Mouse (Mus musculus): ENCODE measurements around the gene Ttyh2. TPM values are rescaled to one million over a fixed set of nuclear protein-coding genes. Genes with fewer than 3 reads are reported as not detected.

Gene Ttyh2
- total and polyA plus RNA-seq, 3 experiments: 0.38 to 2.9 (median 0.74) TPM

DNA sequence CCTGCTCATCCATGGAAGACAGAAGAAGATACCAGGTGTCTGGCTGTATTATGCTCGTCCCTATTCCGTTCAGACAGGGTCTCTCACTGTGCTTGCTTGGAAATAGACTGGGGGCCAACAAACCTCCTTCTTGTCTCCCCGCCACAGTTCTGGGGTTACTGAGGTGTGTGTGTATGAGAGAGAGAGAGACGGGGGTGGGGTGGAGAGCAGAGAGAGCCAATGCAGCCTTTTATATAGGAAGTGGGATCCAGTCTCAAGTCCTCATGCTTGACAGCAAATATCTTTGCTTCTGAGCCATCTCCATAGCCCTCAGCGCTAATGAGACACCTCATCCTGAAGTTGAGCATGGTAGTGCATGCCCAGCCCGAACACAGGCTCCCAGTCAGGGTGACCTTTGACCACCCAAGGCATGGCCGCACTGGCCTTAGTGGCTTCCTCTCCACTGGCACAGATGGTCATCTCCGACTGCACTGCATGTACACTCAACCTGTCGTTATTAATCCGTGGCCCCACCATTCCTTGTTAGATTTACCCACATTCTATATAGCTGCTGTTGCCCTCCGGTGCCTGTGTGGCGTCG lies 7.2 kb downstream of the Ttyh2 start:
- peaks cover 11% of the 10 kb centered on the region for H3K9me3 ChIP-seq (replicated peaks)
- H3K27me3 ChIP-seq (ENCODE audit: insufficient read depth, low read length): peaks cover 5% of the 10 kb centered on the region; the same call in 1 of the 2 replicates
- H3K4me3 ChIP-seq (ENCODE audit: low read depth, low read length): no peak overlapping the region
- H3K4me1 ChIP-seq (ENCODE audit: insufficient read depth, low read depth, low read length): peaks cover 9% of the 10 kb centered on the region; the same call in 1 of the 2 replicates
- no peak for TF ChIP-seq POLR2AphosphoS5 (IDR thresholded peaks at IDR 0.05; ENCODE audit: insufficient replicate concordance, low read depth, low read length)
- TF ChIP-seq TAL1 (conservative IDR thresholded peaks at IDR 0.05; ENCODE audit: low read depth, low read length): no peak
- TF ChIP-seq GATA2 (IDR thresholded peaks at IDR 0.05; ENCODE audit: borderline replicate concordance, low read depth, low read length): no peak
- no peak for TF ChIP-seq CTCF (IDR thresholded peaks at IDR 0.05; ENCODE audit: low read depth, low read length)
- TF ChIP-seq GATA1 (IDR thresholded peaks at IDR 0.05; ENCODE audit: borderline replicate concordance, low read length): no peak
- H3K36me3 ChIP-seq (replicated peaks): no peaks in the 10 kb centered on the region
- no peak for DNase-seq (ENCODE audit: low spot score)
- ATAC-seq (ENCODE audit: extremely low read depth, insufficient number of reproducible peaks, low FRiP score, poor library complexity, severe bottlenecking): no peak

DNA sequence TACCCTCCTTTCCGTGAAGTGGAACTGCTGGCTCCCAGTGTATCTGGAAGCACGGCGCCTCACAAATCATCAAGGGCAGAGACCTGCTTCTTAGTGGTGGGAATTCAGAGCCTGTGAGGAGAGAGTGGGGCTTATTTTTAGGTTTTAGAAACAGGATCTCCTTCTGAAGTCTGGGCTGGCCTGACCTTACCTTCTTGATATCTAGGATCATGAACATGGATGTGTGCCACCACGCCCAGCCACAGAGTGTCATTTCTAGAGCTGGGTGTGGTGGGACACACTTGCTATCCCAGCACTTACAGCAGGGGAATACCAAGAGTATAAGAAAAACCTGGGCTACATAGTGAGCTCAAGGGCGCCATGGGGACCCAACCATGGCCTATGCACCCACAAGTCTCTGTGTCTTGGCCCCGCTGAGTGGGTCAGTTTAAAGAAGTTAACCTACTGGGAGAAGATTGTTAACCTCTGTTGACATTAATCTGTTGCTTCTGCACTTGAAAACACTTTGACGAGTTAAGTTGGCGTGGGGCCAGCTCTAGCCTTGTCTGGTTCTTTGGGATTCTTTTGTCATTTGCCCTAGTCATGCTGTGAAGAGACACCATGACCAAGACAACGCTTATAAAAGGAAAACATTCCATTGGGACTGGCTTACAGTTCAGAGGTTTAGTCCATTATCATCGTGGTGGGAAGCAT lies 7.9 kb downstream of the Ttyh2 start:
- ATAC-seq (ENCODE audit: extremely low read depth, insufficient number of reproducible peaks, low FRiP score, poor library complexity, severe bottlenecking): no peak
- DNase-seq (ENCODE audit: low spot score): no peak
- no peak for TF ChIP-seq GATA2 (IDR thresholded peaks at IDR 0.05; ENCODE audit: borderline replicate concordance, low read depth, low read length)
- TF ChIP-seq GATA1 (IDR thresholded peaks at IDR 0.05; ENCODE audit: borderline replicate concordance, low read length): no peak
- no peak for TF ChIP-seq POLR2AphosphoS5 (IDR thresholded peaks at IDR 0.05; ENCODE audit: insufficient replicate concordance, low read depth, low read length)
- peaks cover 16% of the 10 kb centered on the region for H3K9me3 ChIP-seq (replicated peaks)
- peaks cover 9% of the 10 kb centered on the region; the same call in 1 of the 2 replicates for H3K4me1 ChIP-seq (ENCODE audit: insufficient read depth, low read depth, low read length)
- no peak overlapping the region for H3K4me3 ChIP-seq (ENCODE audit: low read depth, low read length)
- H3K36me3 ChIP-seq (replicated peaks): no peaks in the 10 kb centered on the region
- peaks cover 3% of the 10 kb centered on the region; the same call in 1 of the 2 replicates for H3K27me3 ChIP-seq (ENCODE audit: insufficient read depth, low read length)

DNA sequence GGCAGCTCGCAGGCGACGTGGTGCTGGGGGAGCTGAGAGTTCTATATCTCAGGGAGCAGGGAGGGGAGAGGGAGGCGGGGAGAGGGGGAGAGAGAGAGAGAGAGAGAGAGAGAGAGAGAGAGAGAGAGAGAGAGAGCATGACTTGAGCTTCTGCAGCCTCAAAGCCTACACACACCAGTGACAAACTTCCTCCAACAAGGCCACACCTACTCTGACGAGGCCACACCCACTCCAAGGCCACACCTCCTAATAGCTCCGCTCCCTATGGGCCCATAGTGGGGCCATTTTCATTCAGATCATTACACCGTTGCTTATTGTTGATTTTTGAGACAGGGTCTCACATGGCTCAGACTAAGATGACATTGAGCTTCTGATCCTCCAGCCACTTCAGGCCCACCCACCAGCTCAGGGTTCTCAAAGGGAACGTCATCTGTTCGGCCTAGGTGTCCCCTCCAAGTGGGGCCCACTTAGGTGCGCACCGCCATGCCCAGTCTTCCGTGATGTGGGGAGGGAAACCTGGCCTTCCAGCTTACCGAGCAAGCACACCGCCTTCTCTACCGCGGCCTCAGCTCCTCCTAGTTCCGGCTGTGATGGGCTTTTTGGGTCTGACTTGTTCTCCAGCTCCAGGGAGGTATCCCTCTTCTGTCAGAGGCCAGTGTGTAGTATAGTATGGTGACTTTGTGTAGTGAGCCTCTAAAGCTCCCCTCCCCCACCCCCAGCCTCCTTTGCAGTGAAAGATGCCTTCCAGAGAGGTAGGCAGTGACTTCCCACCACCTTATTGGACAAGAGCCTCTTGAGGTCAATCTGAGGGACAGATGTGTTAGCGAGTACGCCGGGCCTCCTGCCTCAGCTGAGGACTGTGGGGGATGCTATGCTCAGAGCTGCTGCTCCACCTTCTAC lies 8.7 kb downstream of the Ttyh2 start:
- no peak for TF ChIP-seq GATA1 (IDR thresholded peaks at IDR 0.05; ENCODE audit: borderline replicate concordance, low read length)

DNA sequence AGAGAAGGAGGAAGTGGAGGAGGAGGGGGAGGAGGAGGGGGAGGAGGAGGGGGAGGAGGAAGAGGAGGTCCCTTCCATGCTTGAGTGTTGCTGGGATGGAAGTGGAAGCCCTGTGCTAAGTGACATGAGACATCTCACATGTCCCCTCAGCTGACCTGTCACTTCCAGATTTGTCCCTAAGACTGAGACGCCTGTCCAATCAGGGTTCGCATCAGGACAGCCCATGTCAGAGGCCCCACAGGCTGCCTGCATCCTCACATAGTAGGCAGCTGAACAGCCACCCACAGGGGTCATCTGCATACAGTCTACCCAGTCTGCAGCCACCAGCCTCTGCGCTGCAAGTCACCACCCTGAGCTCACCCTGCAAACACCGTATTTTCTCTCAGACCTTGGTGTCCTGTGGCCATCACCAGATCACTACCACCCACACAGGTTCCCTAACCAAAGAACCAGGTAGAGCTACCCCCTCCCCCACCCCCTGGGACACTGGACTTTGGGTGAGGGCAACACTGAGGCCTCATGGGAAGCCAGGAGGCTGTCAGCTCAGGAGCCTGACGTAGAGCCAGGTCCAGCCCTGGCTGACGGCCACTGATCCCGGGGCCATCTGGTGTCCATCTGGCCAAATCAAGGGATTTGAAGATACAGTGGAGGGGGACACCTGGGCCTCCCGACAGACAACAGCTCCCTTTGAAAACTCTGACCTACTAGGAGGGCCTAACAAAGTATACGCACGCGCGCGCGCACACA lies 9.6 kb downstream of the Ttyh2 start:
- ATAC-seq (ENCODE audit: extremely low read depth, insufficient number of reproducible peaks, low FRiP score, poor library complexity, severe bottlenecking) (no peak), DNase-seq (ENCODE audit: low spot score) (no peak)
- TF ChIP-seq GATA2 (IDR thresholded peaks at IDR 0.05; ENCODE audit: borderline replicate concordance, low read depth, low read length) (no peak), TAL1 (conservative IDR thresholded peaks at IDR 0.05; ENCODE audit: low read depth, low read length) (no peak), POLR2AphosphoS5 (IDR thresholded peaks at IDR 0.05; ENCODE audit: insufficient replicate concordance, low read depth, low read length) (no peak), CTCF (IDR thresholded peaks at IDR 0.05; ENCODE audit: low read depth, low read length) (no peak), GATA1 (IDR thresholded peaks at IDR 0.05; ENCODE audit: borderline replicate concordance, low read length) (no peak)
- Histone ChIP-seq H3K36me3 (replicated peaks) (no peaks in the 10 kb centered on the region), H3K4me3 (ENCODE audit: low read depth, low read length) (no peak overlapping the region), H3K4me1 (ENCODE audit: insufficient read depth, low read depth, low read length) (peaks cover 9% of the 10 kb centered on the region; the same call in 1 of the 2 replicates), H3K27me3 (ENCODE audit: insufficient read depth, low read length) (no peaks in the 10 kb centered on the region; the same call in 1 of the 2 replicates), H3K9me3 (replicated peaks) (peaks cover 16% of the 10 kb centered on the region)

More for the DNA sequence above, 8.7 kb downstream of the Ttyh2 start:
- Histone ChIP-seq H3K27me3 (ENCODE audit: insufficient read depth, low read length) (peaks cover 3% of the 10 kb centered on the region; the same call in 1 of the 2 replicates), H3K4me3 (ENCODE audit: low read depth, low read length) (peak overlapping the region; percentile 2; the same call in 1 of the 2 replicates), H3K9me3 (replicated peaks) (peaks cover 16% of the 10 kb centered on the region), H3K36me3 (replicated peaks) (no peaks in the 10 kb centered on the region), H3K4me1 (ENCODE audit: insufficient read depth, low read depth, low read length) (peaks cover 9% of the 10 kb centered on the region; the same call in 1 of the 2 replicates)
- no peak for DNase-seq (ENCODE audit: low spot score)
- peak; percentile 17; the same call in 1 of the 2 replicates for ATAC-seq (ENCODE audit: extremely low read depth, insufficient number of reproducible peaks, low FRiP score, poor library complexity, severe bottlenecking)

DNA sequence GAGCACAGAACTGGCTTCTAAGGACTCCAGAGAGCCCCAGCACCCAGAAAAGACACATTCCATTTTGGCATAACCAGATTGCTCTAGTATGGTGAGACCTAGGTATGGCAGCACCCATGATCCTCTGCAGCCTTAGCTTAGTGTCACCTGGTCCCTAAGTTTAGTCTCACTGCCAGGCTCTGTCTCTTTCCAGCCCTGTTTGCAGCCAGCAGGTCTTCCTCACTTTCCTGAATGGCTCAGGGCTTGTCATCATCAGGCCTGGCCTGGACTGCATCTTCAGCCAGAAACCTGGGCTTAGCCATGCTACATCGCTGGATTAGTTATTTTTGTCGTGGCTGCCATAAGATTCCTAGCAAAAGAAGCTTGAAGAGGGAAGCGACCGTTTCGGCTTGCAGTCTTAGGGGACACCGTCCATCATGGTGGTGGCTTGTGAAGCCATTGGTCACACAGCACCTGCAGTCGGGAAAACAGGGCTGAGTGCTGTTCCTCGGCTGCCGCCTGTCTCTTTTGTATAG lies 10.4 kb downstream of the Ttyh2 start:
- H3K4me3 ChIP-seq (ENCODE audit: low read depth, low read length): no peak overlapping the region
- H3K27me3 ChIP-seq (ENCODE audit: insufficient read depth, low read length): no peaks in the 10 kb centered on the region; the same call in 1 of the 2 replicates
- H3K9me3 ChIP-seq (replicated peaks): peaks cover 23% of the 10 kb centered on the region
- ATAC-seq (ENCODE audit: extremely low read depth, insufficient number of reproducible peaks, low FRiP score, poor library complexity, severe bottlenecking) (no peak), DNase-seq (ENCODE audit: low spot score) (no peak)
- H3K4me1 ChIP-seq (ENCODE audit: insufficient read depth, low read depth, low read length): peaks cover 9% of the 10 kb centered on the region; the same call in 1 of the 2 replicates
- H3K36me3 ChIP-seq (replicated peaks): no peaks in the 10 kb centered on the region
- no peak for TF ChIP-seq POLR2AphosphoS5 (IDR thresholded peaks at IDR 0.05; ENCODE audit: insufficient replicate concordance, low read depth, low read length)
- no peak for TF ChIP-seq TAL1 (conservative IDR thresholded peaks at IDR 0.05; ENCODE audit: low read depth, low read length)
- no peak for TF ChIP-seq GATA2 (IDR thresholded peaks at IDR 0.05; ENCODE audit: borderline replicate concordance, low read depth, low read length)
- TF ChIP-seq GATA1 (IDR thresholded peaks at IDR 0.05; ENCODE audit: borderline replicate concordance, low read length): no peak
- TF ChIP-seq CTCF (IDR thresholded peaks at IDR 0.05; ENCODE audit: low read depth, low read length): no peak
